Comparison of ENCODE assay signal across 9 mouse cellular contexts in genomic region chr11:81634360-81635350, GRCm38 (mm10).
DNase-seq lines count a peak whose midpoint lies in the region; ATAC-seq and TF ChIP-seq lines count a peak whose summit lies in the region.
"Had no signal": no experiment of that assay in that cellular context is flagged by ENCODE, and none has a peak within 500 bp of the region (broad histone marks: within the 10 kb centered on the region; RNA-seq: fewer than 3 reads in every experiment).

No protein-coding gene starts in this region.

- H3K36me3 ChIP-seq in embryonic facial prominence, embryonic 10.5 days (replicated peaks) = no peaks in the 10 kb centered on the region
- H3K36me3 ChIP-seq in hindbrain, embryonic 15.5 days = no peaks in the 10 kb centered on the region
- no peaks in the 10 kb centered on the region for H3K36me3 ChIP-seq in lung, embryonic 14.5 days (ENCODE audit: insufficient read depth)

- H3K9ac ChIP-seq in hindbrain, embryonic 15.5 days = peak overlapping the region; percentile 34; the same call in 1 of the 2 replicates
- no peak overlapping the region for H3K9ac ChIP-seq in lung, embryonic 14.5 days

- peak overlapping the region; percentile 51 for H3K4me2 ChIP-seq in hindbrain, embryonic 15.5 days
- H3K4me2 ChIP-seq in lung, embryonic 14.5 days = no peak overlapping the region

- no peaks in the 10 kb centered on the region for H3K27me3 ChIP-seq in embryonic facial prominence, embryonic 10.5 days (replicated peaks; ENCODE audit: low read depth, poor library complexity, severe bottlenecking)
- H3K27me3 ChIP-seq in hindbrain, embryonic 15.5 days = no peaks in the 10 kb centered on the region
- H3K27me3 ChIP-seq in lung, embryonic 14.5 days (ENCODE audit: insufficient read depth, low read length) = no peaks in the 10 kb centered on the region
- H3K27me3 ChIP-seq: megakaryocyte, embryonic 14.5 days had no signal

- TF ChIP-seq CTCF in lung, embryonic 14.5 days (IDR thresholded peaks at IDR 0.05; ENCODE audit: low read depth) = peak; percentile 83

- no peak overlapping the region for H3K27ac ChIP-seq in embryonic facial prominence, embryonic 10.5 days (replicated peaks)
- peak overlapping the region; percentile 43 for H3K27ac ChIP-seq in hindbrain, embryonic 15.5 days (replicated peaks)
- no peak overlapping the region for H3K27ac ChIP-seq in lung, embryonic 14.5 days (ENCODE audit: low read depth)

- H3K9me3 ChIP-seq in embryonic facial prominence, embryonic 10.5 days = 0 out of 2 replicates have a peak, but pooled peaks cover 4% of the 10 kb centered on the region
- H3K9me3 ChIP-seq in hindbrain, embryonic 15.5 days = no peaks in the 10 kb centered on the region
- no peaks in the 10 kb centered on the region for H3K9me3 ChIP-seq in lung, embryonic 14.5 days (ENCODE audit: low read depth, low read length)

- no peak overlapping the region for H3K4me3 ChIP-seq in embryonic facial prominence, embryonic 10.5 days
- peak overlapping the region; percentile 23 for H3K4me3 ChIP-seq in hindbrain, embryonic 15.5 days
- H3K4me3 ChIP-seq in lung, embryonic 14.5 days (ENCODE audit: low read depth, low read length) = no peak overlapping the region
- H3K4me3 ChIP-seq: megakaryocyte, embryonic 14.5 days had no signal

- peak; percentile 75; the same call in 1 of the 2 replicates for ATAC-seq in hindbrain, embryonic 15.5 days (ENCODE audit: low FRiP score, low read depth)
- no peak for ATAC-seq in lung, embryonic 14.5 days (ENCODE audit: insufficient read depth)

- WGBS in embryonic facial prominence, embryonic 10.5 days = 61% methylated on average over 25 of the region's 25 CpGs
- WGBS in hindbrain, embryonic 15.5 days = 46% methylated on average over 25 of the region's 25 CpGs
- 52% methylated on average over 25 of the region's 25 CpGs for WGBS in lung, embryonic 14.5 days

- peak; percentile 22 for DNase-seq in ovary, postnatal 14 days (ENCODE audit: low spot score)
- no peak for DNase-seq in ovary, adult 18-20 months (ENCODE audit: low spot score)
- peak; percentile 37 for DNase-seq in adrenal gland, postnatal 25 days
- peak; percentile 57 for DNase-seq in embryonic facial prominence, embryonic 10.5 days (ENCODE audit: low spot score)
- DNase-seq in lung, embryonic 14.5 days = peak; percentile 87
- DNase-seq in right cerebral cortex, adult 2 months (ENCODE audit: low spot score in 2 of 2) = peak; percentile 60
- no peak for DNase-seq in urinary bladder, postnatal 4 days (ENCODE audit: low spot score in 2 of 2)

- H3K4me1 ChIP-seq in embryonic facial prominence, embryonic 10.5 days = peaks cover 6% of the 10 kb centered on the region; the same call in 1 of the 2 replicates
- peaks cover 7% of the 10 kb centered on the region for H3K4me1 ChIP-seq in hindbrain, embryonic 15.5 days (replicated peaks)
- H3K4me1 ChIP-seq in lung, embryonic 14.5 days (ENCODE audit: insufficient read depth) = no peaks in the 10 kb centered on the region
- H3K4me1 ChIP-seq: megakaryocyte, embryonic 14.5 days had no signal

Comparison
In these comparisons a context has a peak if more than half of its experiments do, and no peak if none do; other contexts are left out.
1. DNase-seq: peak in ovary, postnatal 14 days (single experiment), adrenal gland, postnatal 25 days (single experiment), embryonic facial prominence, embryonic 10.5 days (single experiment), lung, embryonic 14.5 days (single experiment) and right cerebral cortex, adult 2 months (2 of 2); none in ovary, adult 18-20 months (single experiment) and urinary bladder, postnatal 4 days (0 of 2).